Mouse (Mus musculus) left cerebral cortex, postnatal 14 days (tissue): ENCODE measurements at regions not wholly inside any gene's neighbourhood (a gene's known extent, or its start where the extent isn't known, plus 50 kb on each side); places are given as distances from the start of the nearest gene placed in this dataset.
A peak's percentile ranks its signal among the peaks of the same experiment; 100 is the strongest.

Source experiments
- DNase-seq, 2 experiments: peaks; one replicate each; pipeline ENCODE4 v3.0.0; 2021 to 2022; ENCODE audit warnings: low spot score in 2 of 2, mixed read lengths in 1 of 2
- intact Hi-C: fragments of 180-260 bp; cut with DNase I; formaldehyde crosslinking; loops from one replicate; pipeline ENCODE4 v1.15.1; 2025

GRCm38 (mm10) chr1:177337756-177338155 is 79.8 kb upstream of the Akt3 start:
- no peak for DNase-seq
- intact Hi-C loops = no loop called here

- DNase-seq = no peak
- intact Hi-C loops = no loop called here
Measured at GRCm38 (mm10) chr1:177337141-177337540, 79.1 kb upstream of the Akt3 start.

DNA sequence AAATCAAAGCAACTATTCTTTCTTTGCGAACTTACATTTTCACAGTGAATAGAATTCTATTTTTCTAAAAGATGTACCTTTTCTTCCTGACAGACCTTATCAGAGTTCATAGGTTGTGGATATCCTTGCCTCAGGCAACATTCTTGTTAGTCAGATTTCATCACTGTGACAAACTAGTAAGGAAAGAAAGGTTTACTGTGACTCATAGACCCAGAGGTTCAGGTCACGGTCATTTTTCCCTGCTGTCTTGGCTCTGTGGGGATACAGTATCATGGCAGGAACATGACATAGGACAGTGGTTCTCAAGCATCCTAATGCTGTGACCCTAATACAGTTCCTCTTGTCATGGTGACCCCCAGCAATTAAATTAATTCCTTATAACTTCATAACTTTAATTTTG is 78.4 kb upstream of the Akt3 start:
- no peak for DNase-seq
- intact Hi-C loops = no loop called here

DNA sequence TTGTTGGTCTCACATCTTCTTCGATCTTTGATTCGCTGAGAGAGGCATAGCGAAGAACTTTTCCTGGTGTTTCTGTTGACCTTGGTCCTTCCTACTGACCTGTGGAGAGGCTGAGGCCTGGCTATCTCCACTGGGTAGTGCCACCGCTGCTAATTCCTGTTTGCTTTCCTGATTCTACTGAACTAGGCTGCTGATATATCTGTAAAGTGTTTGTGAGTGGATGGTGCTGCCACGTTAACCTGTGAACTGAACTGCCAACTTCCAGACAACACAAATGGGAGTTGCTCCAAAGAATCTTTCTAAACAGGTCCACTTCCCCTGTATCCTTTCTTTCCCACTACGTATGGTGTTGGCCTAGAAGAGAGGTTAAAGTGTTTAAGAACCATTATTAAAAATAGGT is 78.0 kb upstream of the Akt3 start:
- no peak for DNase-seq
- intact Hi-C loops = no loop called here

GRCm38 (mm10) chr1:177323366-177323765 is 65.4 kb upstream of the Akt3 start:
- intact Hi-C loops = no loop called here
- no peak for DNase-seq

- intact Hi-C loops = no loop called here
- DNase-seq = peak; percentile 31 to 37
Measured at GRCm38 (mm10) chr1:177322745-177323299, 64.8 kb upstream of the Akt3 start.

GRCm38 (mm10) chr1:177322307-177322685 is 64.3 kb upstream of the Akt3 start:
- intact Hi-C loops = no loop called here
- DNase-seq = no peak

DNA sequence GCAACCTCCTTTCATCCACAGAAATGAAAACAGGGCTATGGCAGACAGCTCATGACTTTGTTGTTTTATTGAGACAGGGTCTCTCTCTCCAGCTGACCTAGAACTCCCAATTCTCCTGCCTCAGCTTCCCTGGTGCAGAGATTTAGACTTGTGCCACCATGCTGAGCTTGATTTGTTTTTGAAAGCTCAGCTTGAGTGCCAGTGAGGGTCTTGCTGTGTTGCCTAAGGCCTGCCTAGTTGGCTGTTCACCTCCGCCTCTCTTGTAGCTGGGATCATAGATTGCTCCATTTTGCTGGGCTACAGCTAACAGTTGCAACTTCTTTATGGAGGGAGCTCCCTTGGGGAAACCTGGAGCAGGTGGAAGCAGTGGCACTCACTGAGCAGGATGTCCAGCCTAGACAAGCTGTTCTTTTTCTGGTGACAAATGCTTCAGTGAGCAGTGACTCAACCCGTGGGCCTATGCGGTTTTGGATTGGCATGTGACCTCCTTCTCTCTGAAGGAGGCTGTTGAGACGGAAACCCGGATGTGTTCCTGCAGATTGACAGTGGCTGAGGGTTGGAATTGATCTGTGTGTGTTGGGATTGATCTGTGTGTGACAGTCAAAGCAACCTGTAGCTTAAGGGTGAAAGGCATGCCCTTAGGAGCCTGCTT is 63.8 kb upstream of the Akt3 start:
- DNase-seq = peak in 1 of 2 experiments; percentile 34
- intact Hi-C loops = no loop called here

- intact Hi-C loops = no loop called here
- DNase-seq = peak in 1 of 2 experiments; percentile 38
Measured at GRCm38 (mm10) chr1:177308213-177308872, 50.3 kb upstream of the Akt3 start.
